Mouse (Mus musculus) c-Kit-positive CD71-positive TER-119-positive erythroid progenitor cells, embryonic 14.5 days (primary cell): ENCODE measurements around the gene E030018B13Rik.

Experiments used
- DNase-seq: peaks from one replicate; pipeline ENCODE4 v3.0.0-alpha.2; 2013; ENCODE audit warnings: low spot score

E030018B13Rik gene

GRCm38 (mm10) chr7:63916268-63916907 lies at the start of gene E030018B13Rik:
TSS of gene E030018B13Rik (plus strand) at chr7:63916857.
- no peak for DNase-seq

GRCm38 (mm10) chr7:63868356-63868918 lies 48.2 kb upstream of the E030018B13Rik start:
- DNase-seq = no peak

GRCm38 (mm10) chr7:63871698-63872097 lies 45.0 kb upstream of the E030018B13Rik start:
- DNase-seq = no peak

GRCm38 (mm10) chr7:63873880-63874279 lies 42.8 kb upstream of the E030018B13Rik start:
- DNase-seq = no peak

- no peak for DNase-seq
These were observed 41.0 kb upstream of the E030018B13Rik start for GRCm38 (mm10) chr7:63875686-63876085.

- no peak for DNase-seq
These were observed 40.0 kb upstream of the E030018B13Rik start for GRCm38 (mm10) chr7:63876640-63877039.

- DNase-seq = no peak
These were observed 39.0 kb upstream of the E030018B13Rik start for GRCm38 (mm10) chr7:63877610-63878009.

GRCm38 (mm10) chr7:63879583-63879982 lies 37.1 kb upstream of the E030018B13Rik start:
- no peak for DNase-seq

GRCm38 (mm10) chr7:63882739-63883138 lies 33.9 kb upstream of the E030018B13Rik start:
- DNase-seq = no peak

- DNase-seq = no peak
These were observed 31.6 kb upstream of the E030018B13Rik start for GRCm38 (mm10) chr7:63885025-63885424.

- no peak for DNase-seq
These were observed 29.6 kb upstream of the E030018B13Rik start for GRCm38 (mm10) chr7:63887034-63887551.

GRCm38 (mm10) chr7:63887602-63888123 lies 29.0 kb upstream of the E030018B13Rik start:
- no peak for DNase-seq

- no peak for DNase-seq
These were observed 28.0 kb upstream of the E030018B13Rik start for GRCm38 (mm10) chr7:63888674-63889073.

- DNase-seq = no peak
These were observed 27.3 kb upstream of the E030018B13Rik start for GRCm38 (mm10) chr7:63889116-63889975.

GRCm38 (mm10) chr7:63891488-63892075 lies 25.1 kb upstream of the E030018B13Rik start:
- DNase-seq = no peak

GRCm38 (mm10) chr7:63893201-63893600 lies 23.5 kb upstream of the E030018B13Rik start:
- DNase-seq = no peak

GRCm38 (mm10) chr7:63893729-63894128 lies 22.9 kb upstream of the E030018B13Rik start:
- no peak for DNase-seq

GRCm38 (mm10) chr7:63894662-63895061 lies 22.0 kb upstream of the E030018B13Rik start:
- no peak for DNase-seq

GRCm38 (mm10) chr7:63895223-63895622 lies 21.4 kb upstream of the E030018B13Rik start:
- no peak for DNase-seq

- no peak for DNase-seq
These were observed 20.2 kb upstream of the E030018B13Rik start for GRCm38 (mm10) chr7:63896276-63896967.

- peak; percentile 87 for DNase-seq
These were observed 19.6 kb upstream of the E030018B13Rik start for GRCm38 (mm10) chr7:63896968-63897468.
